Mouse (Mus musculus) E14TG2a.4 (cell line): ENCODE measurements around the gene Dhfr.
"Not testable (repeated sequence)": the region's sequence is repeated elsewhere in the genome, so short reads cannot be mapped to it uniquely, and the experiment has no call there.

Experiments
- H3K27me3 ChIP-seq: 2 replicates; pipeline ENCODE4 v1.6.1; 2014; ENCODE audit warnings: low read length, control low read depth; ENCODE audit not compliant: insufficient read depth
- H3K36me3 ChIP-seq: 2 replicates; pipeline ENCODE4 v1.6.1; 2014; ENCODE audit warnings: low read length, control low read depth; ENCODE audit not compliant: insufficient read depth
- H3K4me1 ChIP-seq: replicated peaks from 2 replicates; pipeline ENCODE4 v1.6.1; 2014; ENCODE audit warnings: low read depth, low read length, control low read depth
- H3K4me3 ChIP-seq: replicated peaks from 2 replicates; pipeline ENCODE4 v1.5.1; 2014; ENCODE audit warnings: mild to moderate bottlenecking, low read length
- H3K9me3 ChIP-seq: 2 replicates; pipeline ENCODE4 v1.6.1; 2014; ENCODE audit warnings: low read length, control low read depth
- CTCF ChIP-seq: conservative IDR thresholded peaks from 2 replicates; pipeline ENCODE4 v1.5.1; 2014; ENCODE audit warnings: low read length
- NANOG ChIP-seq: IDR thresholded peaks from 2 replicates; pipeline ENCODE4 v1.6.1; 2014; ENCODE audit warnings: borderline replicate concordance, low read length, mixed read lengths
- POU5F1 ChIP-seq: IDR thresholded peaks from 2 replicates; pipeline ENCODE4 v1.6.1; 2014; ENCODE audit warnings: low read length, borderline replicate concordance

Gene Dhfr

GRCm38 (mm10) chr13:92357644-92358043, 3.1 kb downstream of the Dhfr start:
- Histone ChIP-seq H3K27me3 (no peaks in the 10 kb centered on the region), H3K36me3 (peaks cover 71% of the 10 kb centered on the region), H3K9me3 (no peaks in the 10 kb centered on the region), H3K4me1 (peaks cover 25% of the 10 kb centered on the region), H3K4me3 (no peak overlapping the region)
- TF ChIP-seq POU5F1 (no peak), CTCF (no peak), NANOG (no peak)

- TF ChIP-seq CTCF (no peak), POU5F1 (no peak), NANOG (no peak)
- Histone ChIP-seq H3K27me3 (no peaks in the 10 kb centered on the region), H3K36me3 (peaks cover 98% of the 10 kb centered on the region), H3K4me3 (no peak overlapping the region), H3K9me3 (no peaks in the 10 kb centered on the region), H3K4me1 (peaks cover 2% of the 10 kb centered on the region)
These were observed 7.1 kb downstream of the Dhfr start for GRCm38 (mm10) chr13:92361609-92362008.

- H3K9me3 ChIP-seq, result 0 out of 2 replicates have a peak, but pooled peaks cover 8% of the 10 kb centered on the region
- peaks cover 97% of the 10 kb centered on the region for H3K36me3 ChIP-seq
- no peaks in the 10 kb centered on the region for H3K4me1 ChIP-seq
- H3K4me3 ChIP-seq, result no peak overlapping the region
- no peak for TF ChIP-seq NANOG
- no peak for TF ChIP-seq CTCF
- TF ChIP-seq POU5F1, result no peak
- H3K27me3 ChIP-seq, result no peaks in the 10 kb centered on the region
These were observed 10.8 kb downstream of the Dhfr start for GRCm38 (mm10) chr13:92365312-92365711.

GRCm38 (mm10) chr13:92370811-92371210, 16.3 kb downstream of the Dhfr start:
- H3K27me3 ChIP-seq, result no peaks in the 10 kb centered on the region
- TF ChIP-seq NANOG (no peak), CTCF (no peak), POU5F1 (no peak)
- H3K4me3 ChIP-seq, result no peak overlapping the region
- 0 out of 2 replicates have a peak, but pooled peaks cover 8% of the 10 kb centered on the region for H3K9me3 ChIP-seq
- H3K36me3 ChIP-seq, result peaks cover 70% of the 10 kb centered on the region
- no peaks in the 10 kb centered on the region; the same call in 1 of the 2 replicates for H3K4me1 ChIP-seq

GRCm38 (mm10) chr13:92371466-92371865, 16.9 kb downstream of the Dhfr start:
- H3K27me3 ChIP-seq, H3K9me3 ChIP-seq, H3K4me3 ChIP-seq, H3K4me1 ChIP-seq: not testable (repeated sequence)
- H3K36me3 ChIP-seq, result peaks cover 67% of the 10 kb centered on the region

- H3K9me3 ChIP-seq, result no peaks in the 10 kb centered on the region
- TF ChIP-seq NANOG (no peak), CTCF (no peak), POU5F1 (no peak)
These were observed 32.8 kb downstream of the Dhfr start for GRCm38 (mm10) chr13:92387367-92387766.

GRCm38 (mm10) chr13:92393047-92393661, 38.6 kb downstream of the Dhfr start:
- no peak overlapping the region for H3K4me3 ChIP-seq
- H3K9me3 ChIP-seq, result no peaks in the 10 kb centered on the region
- H3K27me3 ChIP-seq, result peaks cover 4% of the 10 kb centered on the region
- H3K36me3 ChIP-seq, result no peaks in the 10 kb centered on the region
- TF ChIP-seq POU5F1 (no peak), CTCF (no peak), NANOG (no peak)
- no peaks in the 10 kb centered on the region for H3K4me1 ChIP-seq

More at GRCm38 (mm10) chr13:92387367-92387766, 32.8 kb downstream of the Dhfr start:
- peaks cover 46% of the 10 kb centered on the region for H3K36me3 ChIP-seq
- no peak overlapping the region for H3K4me3 ChIP-seq
- H3K27me3 ChIP-seq, result no peaks in the 10 kb centered on the region
- no peaks in the 10 kb centered on the region for H3K4me1 ChIP-seq

- no peaks in the 10 kb centered on the region for H3K4me1 ChIP-seq
- no peaks in the 10 kb centered on the region for H3K9me3 ChIP-seq
- TF ChIP-seq NANOG (no peak), CTCF (no peak), POU5F1 (no peak)
- peaks cover 9% of the 10 kb centered on the region for H3K27me3 ChIP-seq
- no peaks in the 10 kb centered on the region for H3K36me3 ChIP-seq
- H3K4me3 ChIP-seq, result no peak overlapping the region
These were observed 44.2 kb downstream of the Dhfr start for GRCm38 (mm10) chr13:92398491-92399384.
